Mouse (Mus musculus) MEL (cell line): ENCODE measurements at regions not wholly inside any gene's neighbourhood (a gene's known extent, or its start where the extent isn't known, plus 50 kb on each side); places are given as distances from the start of the nearest gene placed in this dataset.
A peak's percentile ranks its signal among the peaks of the same experiment; 100 is the strongest.

Source experiments
- DNase-seq: peaks from one replicate; pipeline ENCODE4 v3.0.0; 2011; ENCODE audit warnings: low read depth, low spot score
- H3K27ac ChIP-seq: 2 replicates; pipeline ENCODE4 v1.5.1; 2012; ENCODE audit warnings: low read depth, mild to moderate bottlenecking, control low read depth, low read length, moderate library complexity; ENCODE audit not compliant: control insufficient read depth
- H3K27me3 ChIP-seq, 2 experiments: fragments of 150-350 bp in 1 of 2; sonication (generic) in 1 of 2; 2 replicates each; pipeline ENCODE4 v1.6.1; 2012; ENCODE audit warnings: low read length in 2 of 2, mild to moderate bottlenecking in 2 of 2, improper control_type of control experiment in 1 of 2, moderate library complexity in 1 of 2; ENCODE audit not compliant: insufficient read depth in 2 of 2, control insufficient read depth in 1 of 2
- H3K36me3 ChIP-seq, 2 experiments: 2 replicates each; pipeline ENCODE4 v1.6.1; 2012 to 2014; ENCODE audit warnings: low read length in 2 of 2, improper control_type of control experiment in 1 of 2, inconsistent platforms in 1 of 2, mild to moderate bottlenecking in 1 of 2; ENCODE audit not compliant: insufficient read depth in 2 of 2, control insufficient read depth in 1 of 2
- H3K4me1 ChIP-seq, 2 experiments: fragments of 150-350 bp in 1 of 2; sonication (generic) in 1 of 2; 2 replicates each; pipeline ENCODE4 v1.6.1; 2012; ENCODE audit warnings: low read length in 2 of 2, improper control_type of control experiment in 1 of 2, mild to moderate bottlenecking in 1 of 2; ENCODE audit not compliant: insufficient read depth in 2 of 2, control insufficient read depth in 1 of 2
- H3K4me3 ChIP-seq, 2 experiments: fragments of 150-350 bp in 1 of 2; sonication (generic) in 1 of 2; 2 replicates each; pipeline ENCODE4 v1.5.1; 2012; ENCODE audit warnings: low read depth in 2 of 2, low read length in 2 of 2, mild to moderate bottlenecking in 2 of 2, moderate library complexity in 2 of 2, control low read depth in 1 of 2, improper control_type of control experiment in 1 of 2; ENCODE audit not compliant: control insufficient read depth in 1 of 2, insufficient read depth in 1 of 2
- H3K79me2 ChIP-seq: 2 replicates; pipeline ENCODE4 v1.6.1; 2012; ENCODE audit warnings: mild to moderate bottlenecking, low read length, moderate library complexity; ENCODE audit not compliant: control insufficient read depth, poor library complexity, insufficient read depth
- H3K9ac ChIP-seq: 2 replicates; pipeline ENCODE4 v1.6.1; 2012; ENCODE audit warnings: low read depth, mild to moderate bottlenecking, control low read depth, low read length, moderate library complexity; ENCODE audit not compliant: control insufficient read depth, poor library complexity, severe bottlenecking
- H3K9me3 ChIP-seq: fragments of 150-350 bp; sonication (generic); replicated peaks from 2 replicates; pipeline ENCODE4 v1.6.1; 2012; ENCODE audit warnings: mild to moderate bottlenecking, low read length, improper control_type of control experiment, moderate library complexity; ENCODE audit not compliant: insufficient read depth
- BHLHE40 ChIP-seq: IDR thresholded peaks from 2 replicates; pipeline ENCODE4 v1.6.1; 2012; ENCODE audit warnings: low read depth, mild to moderate bottlenecking, inconsistent platforms, low read length, improper control_type of control experiment, borderline replicate concordance
- CTCF ChIP-seq, 3 experiments: IDR thresholded peaks in 2 of 3; conservative IDR thresholded peaks in 1 of 3; 2 replicates each; pipeline ENCODE4 v1.5.1; 2011 to 2012; ENCODE audit warnings: low read length in 3 of 3, low read depth in 2 of 3, mild to moderate bottlenecking in 2 of 3, improper control_type of control experiment in 1 of 3, inconsistent platforms in 1 of 3, mixed read lengths in 1 of 3, moderate library complexity in 1 of 3; ENCODE audit not compliant: control insufficient read depth in 1 of 3, insufficient read depth in 1 of 3, poor library complexity in 1 of 3, severe bottlenecking in 1 of 3
- HCFC1 ChIP-seq: IDR thresholded peaks from 2 replicates; pipeline ENCODE4 v1.6.1; 2012; ENCODE audit warnings: low read depth, mild to moderate bottlenecking, inconsistent platforms, low read length, improper control_type of control experiment, moderate library complexity
- JUND ChIP-seq: IDR thresholded peaks from 2 replicates; pipeline ENCODE4 v1.6.1; 2011; ENCODE audit warnings: low read depth, mild to moderate bottlenecking, improper control_type of control experiment, low read length
- MEF2A ChIP-seq: IDR thresholded peaks from 2 replicates; pipeline ENCODE4 v1.6.1; 2014; ENCODE audit warnings: low read depth, mild to moderate bottlenecking, inconsistent platforms, low read length, improper control_type of control experiment; ENCODE audit not compliant: poor library complexity, insufficient replicate concordance, severe bottlenecking; ENCODE audit errors: extremely low read depth
- MXI1 ChIP-seq: IDR thresholded peaks from 2 replicates; pipeline ENCODE4 v1.6.1; 2011; ENCODE audit warnings: mild to moderate bottlenecking, low read depth, low read length, improper control_type of control experiment
- MYB ChIP-seq: IDR thresholded peaks from 2 replicates; pipeline ENCODE4 v1.6.1; 2011; ENCODE audit warnings: mild to moderate bottlenecking, low read depth, low read length, improper control_type of control experiment
- MYC ChIP-seq: IDR thresholded peaks from 2 replicates; pipeline ENCODE4 v1.6.1; 2011; ENCODE audit warnings: low read depth, mild to moderate bottlenecking, low read length, improper control_type of control experiment, moderate library complexity
- NELFE ChIP-seq: IDR thresholded peaks from 2 replicates; pipeline ENCODE4 v1.6.1; 2011; ENCODE audit warnings: low read depth, low read length, improper control_type of control experiment
- NRF1 ChIP-seq: IDR thresholded peaks from 2 replicates; pipeline ENCODE4 v1.6.1; 2014; ENCODE audit warnings: low read depth, mild to moderate bottlenecking, inconsistent platforms, low read length, improper control_type of control experiment, moderate library complexity; ENCODE audit not compliant: poor library complexity, insufficient read depth, severe bottlenecking
- POLR2AphosphoS2 ChIP-seq: IDR thresholded peaks from 2 replicates; pipeline ENCODE4 v1.6.1; 2011; ENCODE audit warnings: low read length, improper control_type of control experiment
- POLR2AphosphoS5 ChIP-seq: IDR thresholded peaks from 2 replicates; pipeline ENCODE4 v1.6.1; 2012; ENCODE audit warnings: low read depth, borderline replicate concordance, mild to moderate bottlenecking, inconsistent platforms, low read length, moderate library complexity, mixed read lengths
- RAD21 ChIP-seq: IDR thresholded peaks from 2 replicates; pipeline ENCODE4 v1.6.1; 2011; ENCODE audit warnings: mild to moderate bottlenecking, low read depth, low read length, improper control_type of control experiment
- TAL1 ChIP-seq: IDR thresholded peaks from 2 replicates; pipeline ENCODE4 v1.6.1; 2012; ENCODE audit warnings: mild to moderate bottlenecking, inconsistent platforms, low read length, moderate library complexity, mixed read lengths
- TBP ChIP-seq: IDR thresholded peaks from 2 replicates; pipeline ENCODE4 v1.8.0; 2011; ENCODE audit warnings: low read depth, low read length, improper control_type of control experiment
- UBTF ChIP-seq: IDR thresholded peaks from 2 replicates; pipeline ENCODE4 v1.6.1; 2012; ENCODE audit warnings: low read depth, mild to moderate bottlenecking, inconsistent platforms, low read length, improper control_type of control experiment, moderate library complexity, borderline replicate concordance; ENCODE audit not compliant: insufficient read depth
- USF2 ChIP-seq, 2 experiments: IDR thresholded peaks; 2 replicates each; pipeline ENCODE4 v1.6.1; 2011 to 2012; ENCODE audit warnings: improper control_type of control experiment in 2 of 2, low read length in 2 of 2, borderline replicate concordance in 1 of 2, inconsistent platforms in 1 of 2, low read depth in 1 of 2, mild to moderate bottlenecking in 1 of 2; ENCODE audit not compliant: insufficient read depth in 1 of 2
- ZC3H11A ChIP-seq: IDR thresholded peaks from 2 replicates; pipeline ENCODE4 v1.6.1; 2012; ENCODE audit warnings: low read depth, mild to moderate bottlenecking, inconsistent platforms, low read length, improper control_type of control experiment
- ZKSCAN1 ChIP-seq: IDR thresholded peaks from 2 replicates; pipeline ENCODE4 v1.6.1; 2012; ENCODE audit warnings: low read depth, mild to moderate bottlenecking, inconsistent platforms, low read length, improper control_type of control experiment, moderate library complexity
- ZMIZ1 ChIP-seq: IDR thresholded peaks from 2 replicates; pipeline ENCODE4 v1.6.1; 2012; ENCODE audit warnings: low read depth, mild to moderate bottlenecking, inconsistent platforms, low read length, improper control_type of control experiment, moderate library complexity

- TF ChIP-seq ZC3H11A = no peak
- no peak for TF ChIP-seq HCFC1
- no peak for TF ChIP-seq JUND
- no peak for TF ChIP-seq MYB
- Histone ChIP-seq H3K4me3 (no peak overlapping the region), H3K9ac (no peak overlapping the region), H3K9me3 (no peaks in the 10 kb centered on the region), H3K27me3 (no peaks in the 10 kb centered on the region), H3K27ac (no peak overlapping the region), H3K36me3 (no peaks in the 10 kb centered on the region), H3K4me1 (no peaks in the 10 kb centered on the region), H3K79me2 (no peaks in the 10 kb centered on the region)
- DNase-seq = no peak
Measured at GRCm38 (mm10) chr13:57003565-57004132, 107.9 kb upstream of the Trpc7 start.

DNA sequence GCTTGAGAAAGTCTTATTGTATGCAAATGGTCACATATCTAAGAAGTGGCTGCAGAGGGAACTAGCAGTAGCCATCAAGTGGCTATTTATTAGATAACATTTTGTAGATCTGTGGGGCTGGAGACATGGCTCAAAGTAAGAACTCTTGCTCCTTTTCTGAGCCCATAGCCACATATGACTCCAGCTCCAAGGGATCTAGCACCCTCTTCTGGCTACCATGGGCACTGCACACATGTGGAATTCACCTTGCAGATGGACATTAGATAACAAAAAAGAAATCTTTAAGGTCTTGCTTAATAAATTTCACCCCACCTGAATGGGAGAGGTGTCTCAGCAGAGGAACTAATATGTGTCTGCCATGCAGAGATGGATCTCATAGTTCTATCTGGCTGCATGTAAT is 96.2 kb upstream of the Trpc7 start:
- H3K27me3 ChIP-seq = no peaks in the 10 kb centered on the region
- DNase-seq = peak; percentile 1
- H3K79me2 ChIP-seq = no peaks in the 10 kb centered on the region
- H3K27ac ChIP-seq = no peak overlapping the region
- no peak overlapping the region for H3K9ac ChIP-seq
- H3K9me3 ChIP-seq = no peaks in the 10 kb centered on the region
- H3K4me3 ChIP-seq = no peak overlapping the region
- no peaks in the 10 kb centered on the region for H3K4me1 ChIP-seq
- peak in 1 of 3 experiments; percentile 21; a peak in 1 of 6 replicates for TF ChIP-seq CTCF (IDR thresholded peaks at IDR 0.05 in 2 of 3, conservative IDR thresholded peaks at IDR 0.05 in 1 of 3; ENCODE audit: control insufficient read depth in 1 of 3, insufficient read depth in 1 of 3, low read depth in 2 of 3, low read length in 3 of 3, poor library complexity in 1 of 3, severe bottlenecking in 1 of 3)
- TF ChIP-seq NELFE = no peak
- H3K36me3 ChIP-seq = no peaks in the 10 kb centered on the region

- H3K9me3 ChIP-seq = no peaks in the 10 kb centered on the region
- no peaks in the 10 kb centered on the region for H3K79me2 ChIP-seq
- H3K4me1 ChIP-seq = no peaks in the 10 kb centered on the region
- no peak overlapping the region for H3K27ac ChIP-seq
- TF ChIP-seq NELFE = no peak
- no peak for DNase-seq
- H3K36me3 ChIP-seq = no peaks in the 10 kb centered on the region
- H3K4me3 ChIP-seq = no peak overlapping the region
- H3K27me3 ChIP-seq = no peaks in the 10 kb centered on the region
- no peak overlapping the region for H3K9ac ChIP-seq
Measured at GRCm38 (mm10) chr13:56974063-56974462, 78.3 kb upstream of the Trpc7 start.

- Histone ChIP-seq H3K9me3 (no peaks in the 10 kb centered on the region), H3K9ac (no peak overlapping the region), H3K27me3 (no peaks in the 10 kb centered on the region), H3K4me1 (no peaks in the 10 kb centered on the region), H3K79me2 (no peaks in the 10 kb centered on the region), H3K36me3 (no peaks in the 10 kb centered on the region), H3K27ac (no peak overlapping the region), H3K4me3 (no peak overlapping the region)
- TF ChIP-seq BHLHE40 (no peak), TAL1 (no peak), POLR2AphosphoS2 (no peak), ZMIZ1 (no peak), UBTF (no peak), TBP (no peak), RAD21 (no peak), NRF1 (no peak), MXI1 (no peak), ZKSCAN1 (no peak), MEF2A (no peak), MYC (no peak), USF2 (IDR thresholded peaks at IDR 0.05; ENCODE audit: borderline replicate concordance in 1 of 2, insufficient read depth in 1 of 2, low read depth in 1 of 2, low read length in 2 of 2) (no peak), POLR2AphosphoS5 (no peak)
- DNase-seq = no peak
Measured at GRCm38 (mm10) chr13:56955358-56955757, 59.6 kb upstream of the Trpc7 start.
